Mouse (Mus musculus) adrenal gland, postnatal 36 days (tissue): Measurements from ENCODE around the gene Mid1. TPM values are rescaled to one million over a fixed set of nuclear protein-coding genes. Genes with fewer than 3 reads are reported as not detected.
"Not testable (repeated sequence)": the region's sequence is repeated elsewhere in the genome, so short reads cannot be mapped to it uniquely, and the experiment has no call there.

Experiments
- DNase-seq, 2 experiments: peaks; one replicate each; pipeline ENCODE4 v3.0.0; 2021; ENCODE audit warnings: mixed read lengths in 1 of 2
- total RNA-seq, 2 experiments: library from RNA; stranded (reverse); gene quantifications; 2 replicates each; pipeline ENCODE4 v1.2.3; 2021

The Mid1 gene
- total RNA-seq, 2 experiments from 2014 or later = 13.2 to 18.1 TPM

GRCm38 (mm10) chrX:169986519-169987367 is 301.7 kb downstream of the Mid1 start:
- DNase-seq = peak; percentile 82 to 84

GRCm38 (mm10) chrX:169987368-169987837 is 302.4 kb downstream of the Mid1 start:
- DNase-seq = not testable (repeated sequence)

GRCm38 (mm10) chrX:169988571-169989218 is 303.7 kb downstream of the Mid1 start:
- DNase-seq = peak in 1 of 2 experiments; percentile 52

- not testable (repeated sequence) for DNase-seq
Observed at GRCm38 (mm10) chrX:169989219-169989595, 304.2 kb downstream of the Mid1 start.

GRCm38 (mm10) chrX:169989691-169990631 is 305.0 kb downstream of the Mid1 start:
- DNase-seq = peak; percentile 66 to 67

GRCm38 (mm10) chrX:169991128-169991873 is 306.3 kb downstream of the Mid1 start:
- peak; percentile 99 to 100 for DNase-seq

- DNase-seq = not testable (repeated sequence)
Observed at GRCm38 (mm10) chrX:169992086-169992930, 307.3 kb downstream of the Mid1 start.

- not testable (repeated sequence) for DNase-seq
Observed at GRCm38 (mm10) chrX:169992951-169993547, 308.1 kb downstream of the Mid1 start.

- peak in 1 of 2 experiments; percentile 63 for DNase-seq
Observed at GRCm38 (mm10) chrX:169994011-169994865, 309.2 kb downstream of the Mid1 start.

GRCm38 (mm10) chrX:169994866-169995711 is 310.1 kb downstream of the Mid1 start:
- DNase-seq = not testable (repeated sequence)

- not testable (repeated sequence) for DNase-seq
Observed at GRCm38 (mm10) chrX:169995909-169996521, 311.0 kb downstream of the Mid1 start.

GRCm38 (mm10) chrX:169996926-169997325 is 311.9 kb downstream of the Mid1 start:
- DNase-seq = peak; percentile 83 to 89

GRCm38 (mm10) chrX:169997456-169997853 is 312.5 kb downstream of the Mid1 start:
- peak in 1 of 2 experiments; percentile 67 for DNase-seq

- DNase-seq = peak; percentile 100
Observed at GRCm38 (mm10) chrX:169997854-169998456, 313.0 kb downstream of the Mid1 start.

- not testable (repeated sequence) for DNase-seq
Observed at GRCm38 (mm10) chrX:169998559-169999219, 313.7 kb downstream of the Mid1 start.

- not testable (repeated sequence) for DNase-seq
Observed at GRCm38 (mm10) chrX:169999226-169999883, 314.4 kb downstream of the Mid1 start.
